Mouse (Mus musculus) CH12.LX (cell line): Measurements from ENCODE around the gene Cdh7. TPM values are rescaled to one million over a fixed set of nuclear protein-coding genes. Genes with fewer than 3 reads are reported as not detected.

Experiments
- DNase-seq: peaks from one replicate; pipeline ENCODE4 v3.0.0-alpha.2; 2013; ENCODE audit errors: extremely low read depth
- H3K27ac ChIP-seq: 2 replicates; pipeline ENCODE4 v1.5.1; 2012; ENCODE audit warnings: low read depth, mild to moderate bottlenecking, control low read depth, moderate library complexity; ENCODE audit not compliant: insufficient read depth
- H3K27me3 ChIP-seq: replicated peaks from 2 replicates; pipeline ENCODE3; 2012; ENCODE audit warnings: inconsistent platforms
- H3K36me3 ChIP-seq, 2 experiments: replicated peaks in 1 of 2; 2 replicates each; pipeline versions ENCODE3 to v1.6.1; 2012; ENCODE audit warnings: inconsistent platforms in 1 of 2, low read length in 1 of 2, mild to moderate bottlenecking in 1 of 2, mixed read lengths in 1 of 2, moderate library complexity in 1 of 2; ENCODE audit not compliant: control insufficient read depth in 1 of 2, insufficient read depth in 1 of 2
- H3K4me1 ChIP-seq, 2 experiments: 2 replicates each; pipeline ENCODE4 v1.6.1; 2012; ENCODE audit warnings: inconsistent platforms in 1 of 2, moderate library complexity in 1 of 2; ENCODE audit not compliant: insufficient read depth in 2 of 2, control insufficient read depth in 1 of 2
- H3K4me2 ChIP-seq: 2 replicates; pipeline ENCODE4 v1.6.1; 2012; ENCODE audit warnings: low read depth, mild to moderate bottlenecking, control low read depth; ENCODE audit not compliant: poor library complexity, insufficient read depth, severe bottlenecking
- H3K4me3 ChIP-seq, 3 experiments: fragments of 150-350 bp in 1 of 3; sonication (generic) in 1 of 3; replicated peaks in 1 of 3; 2 replicates each; pipeline versions ENCODE3 to v1.5.1; 2011 to 2012; ENCODE audit warnings: low read depth in 2 of 3, low read length in 2 of 3, mild to moderate bottlenecking in 2 of 3, moderate library complexity in 2 of 3, control low read depth in 1 of 3, improper control_type of control experiment in 1 of 3, inconsistent platforms in 1 of 3, mixed read lengths in 1 of 3; ENCODE audit not compliant: poor library complexity in 1 of 3
- H3K79me2 ChIP-seq: replicated peaks from 2 replicates; pipeline ENCODE4 v1.6.1; 2012; ENCODE audit warnings: mild to moderate bottlenecking, moderate library complexity; ENCODE audit not compliant: control insufficient read depth, poor library complexity, insufficient read depth, severe bottlenecking; ENCODE audit errors: extremely low read depth
- H3K9ac ChIP-seq: 2 replicates; pipeline ENCODE4 v1.6.1; 2012; ENCODE audit warnings: low read depth, mild to moderate bottlenecking, control low read depth, moderate library complexity; ENCODE audit not compliant: insufficient read depth
- H3K9me3 ChIP-seq: replicated peaks from 2 replicates; pipeline ENCODE3; 2012; ENCODE audit warnings: low read length, inconsistent platforms, mixed read lengths
- BHLHE40 ChIP-seq: IDR thresholded peaks from 2 replicates; pipeline ENCODE4 v1.6.1; 2011; ENCODE audit warnings: mild to moderate bottlenecking, low read depth, low read length, improper control_type of control experiment
- CHD2 ChIP-seq: IDR thresholded peaks from 2 replicates; pipeline ENCODE4 v1.6.1; 2011; ENCODE audit warnings: low read length, improper control_type of control experiment
- E2F4 ChIP-seq: IDR thresholded peaks from 2 replicates; pipeline ENCODE4 v1.6.1; 2011; ENCODE audit warnings: low read depth, low read length, improper control_type of control experiment; ENCODE audit not compliant: insufficient replicate concordance
- ETS1 ChIP-seq: conservative IDR thresholded peaks from 2 replicates; pipeline ENCODE4 v1.6.1; 2012; ENCODE audit warnings: low read depth, mild to moderate bottlenecking, inconsistent platforms, low read length, improper control_type of control experiment, moderate library complexity
- GABPA ChIP-seq: IDR thresholded peaks from 2 replicates; pipeline ENCODE4 v1.6.1; 2012; ENCODE audit warnings: low read depth, low read length, improper control_type of control experiment, inconsistent platforms; ENCODE audit not compliant: insufficient replicate concordance
- HCFC1 ChIP-seq: IDR thresholded peaks from 2 replicates; pipeline ENCODE4 v1.6.1; 2012; ENCODE audit warnings: low read depth, mild to moderate bottlenecking, inconsistent platforms, low read length, improper control_type of control experiment
- IRF4 ChIP-seq: IDR thresholded peaks from 2 replicates; pipeline ENCODE4 v1.6.1; 2014; ENCODE audit warnings: low read depth, mild to moderate bottlenecking, inconsistent platforms, low read length, improper control_type of control experiment
- JUN ChIP-seq: IDR thresholded peaks from 2 replicates; pipeline ENCODE4 v1.6.1; 2011; ENCODE audit warnings: low read depth, mild to moderate bottlenecking, low read length, improper control_type of control experiment, moderate library complexity; ENCODE audit not compliant: insufficient read depth
- KAT2A ChIP-seq: IDR thresholded peaks from 2 replicates; pipeline ENCODE4 v1.6.1; 2012; ENCODE audit warnings: low read length, improper control_type of control experiment, inconsistent platforms; ENCODE audit not compliant: insufficient replicate concordance
- MAFK ChIP-seq: IDR thresholded peaks from 2 replicates; pipeline ENCODE4 v1.6.1; 2011; ENCODE audit warnings: low read length, improper control_type of control experiment; ENCODE audit not compliant: insufficient replicate concordance
- MEF2A ChIP-seq: IDR thresholded peaks from 2 replicates; pipeline ENCODE4 v1.6.1; 2014; ENCODE audit warnings: low read depth, mild to moderate bottlenecking, inconsistent platforms, low read length, improper control_type of control experiment, borderline replicate concordance
- PAX5 ChIP-seq: IDR thresholded peaks from 2 replicates; pipeline ENCODE4 v1.6.1; 2012; ENCODE audit warnings: low read length, inconsistent platforms, mixed read lengths
- RCOR1 ChIP-seq: conservative IDR thresholded peaks from 2 replicates; pipeline ENCODE4 v1.6.1; 2012; ENCODE audit warnings: low read depth, mild to moderate bottlenecking, inconsistent platforms, low read length, improper control_type of control experiment
- SIN3A ChIP-seq: IDR thresholded peaks from 2 replicates; pipeline ENCODE4 v1.6.1; 2012; ENCODE audit warnings: low read length, improper control_type of control experiment, inconsistent platforms
- SMC3 ChIP-seq: IDR thresholded peaks from 2 replicates; pipeline ENCODE4 v1.6.1; 2011; ENCODE audit warnings: low read depth, low read length, improper control_type of control experiment
- TBP ChIP-seq: conservative IDR thresholded peaks from 2 replicates; pipeline ENCODE4 v1.6.1; 2011; ENCODE audit warnings: low read depth, low read length, improper control_type of control experiment
- UBTF ChIP-seq: IDR thresholded peaks from 2 replicates; pipeline ENCODE4 v1.6.1; 2012; ENCODE audit warnings: low read depth, mild to moderate bottlenecking, inconsistent platforms, low read length, improper control_type of control experiment, moderate library complexity
- ZC3H11A ChIP-seq: IDR thresholded peaks from 2 replicates; pipeline ENCODE4 v1.6.1; 2012; ENCODE audit warnings: low read depth, mild to moderate bottlenecking, inconsistent platforms, low read length, improper control_type of control experiment
- ZKSCAN1 ChIP-seq: IDR thresholded peaks from 2 replicates; pipeline ENCODE4 v1.6.1; 2012; ENCODE audit warnings: low read depth, inconsistent platforms, low read length, improper control_type of control experiment, borderline replicate concordance
- ZMIZ1 ChIP-seq: IDR thresholded peaks from 2 replicates; pipeline ENCODE4 v1.6.1; 2012; ENCODE audit warnings: low read depth, mild to moderate bottlenecking, inconsistent platforms, low read length, improper control_type of control experiment
- ZNF384 ChIP-seq: IDR thresholded peaks from 2 replicates; pipeline ENCODE4 v1.6.1; 2012; ENCODE audit warnings: low read depth, low read length, improper control_type of control experiment, inconsistent platforms
- dilution Hi-C: fragments of 300-500 bp; cut with MboI; formaldehyde crosslinking; loops from 2 replicates; pipeline ENCODE4 v1.14.3; 2020; ENCODE audit warnings: low sequenced_read_pairs; ENCODE audit not compliant: extremely low pct_unique_long_range_greater_than_20kb, extremely low pct_ligation_motif_present
- in situ Hi-C: fragments of 300-500 bp; cut with MboI; formaldehyde crosslinking; loops from 3 replicates; pipeline ENCODE4 v1.14.3; 2019; ENCODE audit warnings: low sequenced_read_pairs, low pct_ligation_motif_present, low pct_unique_long_range_greater_than_20kb, mixed read lengths
- polyA plus RNA-seq: library from polyadenylated mRNA; unstranded; fragments of >175 nt; gene quantifications from 2 replicates; pipeline ENCODE4 v1.2.1, GENCODE M21; 2012; ENCODE audit warnings: low read depth; ENCODE audit not compliant: insufficient read length
- total RNA-seq, 2 experiments: library from RNA; depleted of rRNA; stranded (reverse); fragments of 300-350 nt in 1 of 2; fragments of >200 nt in 1 of 2; gene quantifications; 2 replicates each; pipeline ENCODE4 v1.2.3; 2012 to 2014

Gene Cdh7
- total and polyA plus RNA-seq, 3 experiments: not detected

GRCm38 (mm10) chr1:109993906-109994305 lies 11.7 kb downstream of the Cdh7 start:
- in situ Hi-C loops: no loop called here
- Histone ChIP-seq H3K4me3 (no peak overlapping the region), H3K9me3 (peaks cover 15% of the 10 kb centered on the region), H3K4me1 (no peaks in the 10 kb centered on the region), H3K79me2 (no peaks in the 10 kb centered on the region), H3K4me2 (no peak overlapping the region), H3K36me3 (no peaks in the 10 kb centered on the region), H3K27ac (no peak overlapping the region), H3K27me3 (no peaks in the 10 kb centered on the region), H3K9ac (no peak overlapping the region)
- DNase-seq: no peak
- dilution Hi-C loops: no loop called here
- no peak for TF ChIP-seq SIN3A
- no peak for TF ChIP-seq UBTF

GRCm38 (mm10) chr1:110004451-110004850 lies 22.2 kb downstream of the Cdh7 start:
- DNase-seq: no peak
- dilution Hi-C loops (no loop called here), in situ Hi-C loops (no loop called here)
- no peaks in the 10 kb centered on the region for H3K36me3 ChIP-seq
- no peaks in the 10 kb centered on the region for H3K27me3 ChIP-seq
- H3K4me2 ChIP-seq: no peak overlapping the region
- no peak for TF ChIP-seq SMC3
- TF ChIP-seq ZMIZ1: no peak
- TF ChIP-seq PAX5: no peak
- no peak for TF ChIP-seq ZC3H11A
- no peak for TF ChIP-seq MAFK
- no peak for TF ChIP-seq ZKSCAN1
- TF ChIP-seq HCFC1: no peak
- TF ChIP-seq RCOR1: no peak
- H3K79me2 ChIP-seq: no peaks in the 10 kb centered on the region
- H3K4me1 ChIP-seq: no peaks in the 10 kb centered on the region
- H3K27ac ChIP-seq: no peak overlapping the region
- H3K9me3 ChIP-seq: peaks cover 10% of the 10 kb centered on the region
- H3K9ac ChIP-seq: no peak overlapping the region
- no peak overlapping the region for H3K4me3 ChIP-seq

- no peak overlapping the region for H3K4me3 ChIP-seq
- in situ Hi-C loops: no loop called here
- DNase-seq: no peak
- H3K36me3 ChIP-seq: no peaks in the 10 kb centered on the region
- H3K27me3 ChIP-seq: no peaks in the 10 kb centered on the region
- dilution Hi-C loops: no loop called here
- TF ChIP-seq SMC3 (no peak), ZC3H11A (no peak), MAFK (no peak), KAT2A (no peak), ETS1 (no peak), CHD2 (no peak), ZNF384 (no peak), MEF2A (no peak), IRF4 (no peak), GABPA (no peak), BHLHE40 (no peak), JUN (no peak), E2F4 (no peak), TBP (no peak)
- H3K4me2 ChIP-seq: no peak overlapping the region
- H3K79me2 ChIP-seq: no peaks in the 10 kb centered on the region
- no peak overlapping the region for H3K27ac ChIP-seq
- H3K4me1 ChIP-seq: no peaks in the 10 kb centered on the region
- peaks cover 10% of the 10 kb centered on the region for H3K9me3 ChIP-seq
- H3K9ac ChIP-seq: no peak overlapping the region
Observed at GRCm38 (mm10) chr1:110005038-110005437, 22.8 kb downstream of the Cdh7 start.
